Mouse (Mus musculus) lung, adult 2 months (tissue): ENCODE data around the gene Fastk.

Experiments
- CTCF ChIP-seq: fragments of 200-500 bp; IDR thresholded peaks from 2 replicates; pipeline ENCODE4 v1.5.1; 2011; ENCODE audit warnings: mild to moderate bottlenecking, low read length, control low read depth; ENCODE audit not compliant: insufficient read depth
- POLR2A ChIP-seq: fragments of 200-500 bp; IDR thresholded peaks from 2 replicates; pipeline ENCODE4 v1.6.1; 2011; ENCODE audit warnings: low read depth, mild to moderate bottlenecking, control low read depth, low read length, borderline replicate concordance; ENCODE audit errors: extremely low read depth

DNA sequence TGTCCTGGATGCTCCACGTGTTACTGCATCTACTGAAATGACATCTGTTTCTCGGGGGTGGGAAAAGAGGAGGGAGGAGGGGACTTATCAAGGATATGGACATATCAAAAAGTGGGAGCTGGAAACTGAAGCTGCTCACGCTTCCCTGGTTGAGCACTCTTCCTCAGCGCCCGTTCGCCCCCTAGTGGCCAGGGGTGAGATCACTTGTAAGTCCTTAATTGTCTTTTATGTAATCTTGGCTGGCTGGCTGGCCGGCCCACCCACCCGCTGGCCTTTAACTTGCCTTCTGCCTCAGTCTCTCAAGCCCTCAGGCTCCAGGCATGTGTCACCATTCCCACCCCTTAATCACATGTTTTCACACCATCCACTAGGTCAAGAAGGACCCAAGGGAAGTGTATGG, 41.0 kb upstream of the Fastk start:
- no peak for TF ChIP-seq POLR2A
- peak; percentile 88 for TF ChIP-seq CTCF
